Mouse (Mus musculus): ENCODE results near the gene Crabp2. TPM values are rescaled to one million over a fixed set of nuclear protein-coding genes. Genes with fewer than 3 reads are reported as not detected.
"Not testable (repeated sequence)": the region's sequence is repeated elsewhere in the genome, so short reads cannot be mapped to it uniquely, and the experiment has no call there.

Gene Crabp2
- total and polyA plus RNA-seq, 3 experiments, result 0.23 to 1.2 TPM; not detected in 1

DNA sequence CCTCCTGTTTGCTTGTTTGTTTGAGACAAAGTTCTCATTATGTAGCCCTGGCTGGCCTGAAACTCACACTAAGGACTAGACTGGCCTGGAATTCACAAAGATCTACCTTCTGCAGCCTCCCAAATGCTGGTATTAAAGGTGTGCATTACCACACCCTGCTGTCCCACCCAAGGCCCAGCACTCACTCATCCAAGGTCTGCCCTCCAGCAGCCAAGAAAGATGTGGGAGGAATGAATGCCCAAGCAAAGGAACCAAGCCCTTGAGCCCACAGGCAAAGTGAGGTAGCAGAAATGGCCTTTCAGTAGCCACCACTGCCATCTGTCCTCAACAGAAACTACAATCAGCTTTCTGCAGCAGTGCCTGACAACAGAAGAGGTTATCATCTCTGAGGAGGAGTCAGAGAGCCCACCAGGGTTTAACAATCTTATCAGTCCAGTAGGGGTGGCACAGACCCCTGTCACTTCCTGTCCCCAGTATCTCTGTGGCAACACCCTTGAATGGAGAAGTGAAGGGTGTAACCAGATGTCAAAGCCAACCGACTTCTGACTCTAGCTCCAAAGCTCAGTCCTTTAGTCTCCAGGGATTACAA is 47.3 kb upstream of the Crabp2 start:
- Histone ChIP-seq H3K27me3 (ENCODE audit: control insufficient read depth in 1 of 2, insufficient read depth in 2 of 2, low read length in 2 of 2) (no peaks in the 10 kb centered on the region), H3K36me3 (ENCODE audit: control insufficient read depth in 1 of 2, insufficient read depth in 2 of 2, low read length in 2 of 2) (peaks cover 0 to 5% of the 10 kb centered on the region in 2 experiments; a peak in 2 of 4 replicates), H3K4me3 (ENCODE audit: control insufficient read depth in 1 of 2, insufficient read depth in 1 of 2, low read depth in 2 of 2, low read length in 2 of 2) (peak overlapping the region; percentile 42), H3K4me1 (ENCODE audit: control insufficient read depth in 1 of 2, insufficient read depth in 2 of 2, low read length in 2 of 2) (peaks cover 0 to 26% of the 10 kb centered on the region in 2 experiments; a peak in 2 of 4 replicates), H3K27ac (ENCODE audit: control insufficient read depth, low read depth, low read length) (peak overlapping the region; percentile 98), H3K9ac (ENCODE audit: control insufficient read depth, low read depth, low read length, poor library complexity, severe bottlenecking) (peak overlapping the region; percentile 60), H3K9me3 (replicated peaks; ENCODE audit: insufficient read depth, low read length) (no peaks in the 10 kb centered on the region), H3K79me2 (ENCODE audit: control insufficient read depth, insufficient read depth, low read length, poor library complexity) (peaks cover 6% of the 10 kb centered on the region)
- TF ChIP-seq SMC3 (IDR thresholded peaks at IDR 0.05; ENCODE audit: low read depth, low read length) (no peak), ZC3H11A (IDR thresholded peaks at IDR 0.05; ENCODE audit: low read depth, low read length) (no peak), MYC (IDR thresholded peaks at IDR 0.05; ENCODE audit: low read depth, low read length) (peak; percentile 80; the same call in 1 of the 2 replicates), GABPA (IDR thresholded peaks at IDR 0.05; ENCODE audit: low read depth, low read length) (no peak), EP300 (IDR thresholded peaks at IDR 0.05; ENCODE audit: low read depth in 1 of 2, low read length in 2 of 2) (peak; percentile 100), NRF1 (IDR thresholded peaks at IDR 0.05; ENCODE audit: insufficient read depth, low read depth, low read length, poor library complexity, severe bottlenecking) (no peak), CHD1 (IDR thresholded peaks at IDR 0.05; ENCODE audit: low read depth, low read length) (0 out of 2 replicates have a peak, but pooled peaks have one; percentile 41), ETS1 (IDR thresholded peaks at IDR 0.05; ENCODE audit: low read depth, low read length) (peak; percentile 94), NELFE (IDR thresholded peaks at IDR 0.05; ENCODE audit: low read depth, low read length) (peak; percentile 66), POLR2AphosphoS5 (IDR thresholded peaks at IDR 0.05; ENCODE audit: borderline replicate concordance, low read depth, low read length) (0 out of 2 replicates have a peak, but pooled peaks have one; percentile 48), HCFC1 (IDR thresholded peaks at IDR 0.05; ENCODE audit: low read depth, low read length) (peak; percentile 68), TBP (IDR thresholded peaks at IDR 0.05; ENCODE audit: low read depth, low read length) (peak; percentile 89), RCOR1 (IDR thresholded peaks at IDR 0.05; ENCODE audit: low read depth, low read length) (peak; percentile 87), ZKSCAN1 (IDR thresholded peaks at IDR 0.05; ENCODE audit: low read depth, low read length) (no peak), MXI1 (IDR thresholded peaks at IDR 0.05; ENCODE audit: low read depth, low read length) (0 out of 2 replicates have a peak, but pooled peaks have one; percentile 65), MAX (IDR thresholded peaks at IDR 0.05; ENCODE audit: low read length) (no peak), ZMIZ1 (IDR thresholded peaks at IDR 0.05; ENCODE audit: low read depth, low read length) (peak; percentile 93), ELF1 (IDR thresholded peaks at IDR 0.05; ENCODE audit: low read depth, low read length) (peak; percentile 55; the same call in 1 of the 2 replicates), BHLHE40 (IDR thresholded peaks at IDR 0.05; ENCODE audit: borderline replicate concordance, low read depth, low read length) (0 out of 2 replicates have a peak, but pooled peaks have one; percentile 10), GATA1 (IDR thresholded peaks at IDR 0.05; ENCODE audit: low read depth, low read length) (peak; percentile 100), JUND (IDR thresholded peaks at IDR 0.05; ENCODE audit: low read depth, low read length) (peak; percentile 88), MYB (IDR thresholded peaks at IDR 0.05; ENCODE audit: low read depth, low read length) (peak; percentile 96), MAZ (IDR thresholded peaks at IDR 0.05; ENCODE audit: low read depth, low read length) (peak; percentile 86; the same call in 1 of the 2 replicates), RAD21 (IDR thresholded peaks at IDR 0.05; ENCODE audit: low read depth, low read length) (no peak), POLR2A (IDR thresholded peaks at IDR 0.05; ENCODE audit: control insufficient read depth in 1 of 2, insufficient read depth in 1 of 2, low read depth in 1 of 2, low read length in 2 of 2, poor library complexity in 1 of 2) (peak; percentile 33 to 54; a peak in 2 of 4 replicates), POLR2AphosphoS2 (IDR thresholded peaks at IDR 0.05; ENCODE audit: low read length) (peak; percentile 87), CHD2 (IDR thresholded peaks at IDR 0.05; ENCODE audit: low read length) (no peak), KAT2A (conservative IDR thresholded peaks at IDR 0.05; ENCODE audit: low read depth, low read length) (peak; percentile 27; the same call in 1 of the 2 replicates), MEF2A (IDR thresholded peaks at IDR 0.05; ENCODE audit: extremely low read depth, insufficient replicate concordance, low read depth, low read length, poor library complexity, severe bottlenecking) (no peak), SIN3A (IDR thresholded peaks at IDR 0.05; ENCODE audit: low read length) (peak; percentile 98), TAL1 (IDR thresholded peaks at IDR 0.05; ENCODE audit: low read length) (peak; percentile 100), TCF12 (IDR thresholded peaks at IDR 0.05; ENCODE audit: low read depth, low read length) (peak; percentile 100), MAFK (IDR thresholded peaks at IDR 0.05; ENCODE audit: borderline replicate concordance, low read depth, low read length) (no peak; the same call in 1 of the 2 replicates)
- peak; percentile 96 for DNase-seq (ENCODE audit: low read depth, low spot score)

DNA sequence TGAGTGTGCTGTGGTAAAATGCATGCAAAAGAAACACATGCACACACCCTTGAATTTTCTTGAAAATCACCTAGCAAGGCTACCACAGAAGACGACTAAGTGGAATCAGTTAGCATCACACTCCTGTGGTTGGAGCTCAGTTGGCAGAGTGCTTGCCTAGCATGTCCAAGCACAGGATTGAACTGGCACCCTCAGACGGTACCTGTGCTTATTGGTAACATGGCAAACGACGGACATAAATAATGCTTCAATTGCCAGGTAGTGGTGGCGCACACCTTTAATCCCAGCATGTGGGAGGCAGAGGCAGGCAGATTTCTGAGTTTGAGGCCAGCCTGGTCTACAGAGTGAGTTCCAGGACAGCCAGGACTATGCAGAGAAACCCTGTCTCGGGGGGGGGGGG is 46.5 kb upstream of the Crabp2 start:
- Histone ChIP-seq H3K79me2 (ENCODE audit: control insufficient read depth, insufficient read depth, low read length, poor library complexity) (peaks cover 15% of the 10 kb centered on the region), H3K4me1 (ENCODE audit: control insufficient read depth in 1 of 2, insufficient read depth in 2 of 2, low read length in 2 of 2) (peaks cover 0 to 26% of the 10 kb centered on the region in 2 experiments; a peak in 2 of 4 replicates), H3K27ac (ENCODE audit: control insufficient read depth, low read depth, low read length) (peak overlapping the region; percentile 98), H3K9ac (ENCODE audit: control insufficient read depth, low read depth, low read length, poor library complexity, severe bottlenecking) (peak overlapping the region; percentile 44)
- DNase-seq (ENCODE audit: low read depth, low spot score); H3K27me3 ChIP-seq (ENCODE audit: control insufficient read depth in 1 of 2, insufficient read depth in 2 of 2, low read length in 2 of 2); H3K9me3 ChIP-seq (replicated peaks; ENCODE audit: insufficient read depth, low read length); H3K4me3 ChIP-seq (ENCODE audit: control insufficient read depth in 1 of 2, insufficient read depth in 1 of 2, low read depth in 2 of 2, low read length in 2 of 2); H3K36me3 ChIP-seq (ENCODE audit: control insufficient read depth in 1 of 2, insufficient read depth in 2 of 2, low read length in 2 of 2): not testable (repeated sequence)
